Mouse (Mus musculus) central nervous system, embryonic 14 days (tissue): Measurements from ENCODE around the gene Emc3. TPM values are rescaled to one million over a fixed set of nuclear protein-coding genes. Genes with fewer than 3 reads are reported as not detected.

Experiments
- polyA plus RNA-seq: library from polyadenylated mRNA; depleted of rRNA; stranded (reverse); fragments of >200 nt; gene quantifications from 2 replicates; pipeline ENCODE4 v1.2.3, GENCODE M21; 2012; rRNA removed

The Emc3 gene
- polyA plus RNA-seq = 56.0 and 56.9 TPM in 2 replicates

GRCm38 (mm10) chr6:113530932-113531839, at the start of gene Emc3, which contains the start of gene Fancd2:
Gene Emc3 (minus strand): TSS chr6:113531652.
Gene Fancd2 (plus strand): TSS chr6:113531682.

GRCm38 (mm10) chr6:113501388-113502084, 29.9 kb downstream of the Emc3 start, which contains the start of gene Prrt3:
Gene Prrt3 (minus strand): TSS chr6:113501931.

DNA sequence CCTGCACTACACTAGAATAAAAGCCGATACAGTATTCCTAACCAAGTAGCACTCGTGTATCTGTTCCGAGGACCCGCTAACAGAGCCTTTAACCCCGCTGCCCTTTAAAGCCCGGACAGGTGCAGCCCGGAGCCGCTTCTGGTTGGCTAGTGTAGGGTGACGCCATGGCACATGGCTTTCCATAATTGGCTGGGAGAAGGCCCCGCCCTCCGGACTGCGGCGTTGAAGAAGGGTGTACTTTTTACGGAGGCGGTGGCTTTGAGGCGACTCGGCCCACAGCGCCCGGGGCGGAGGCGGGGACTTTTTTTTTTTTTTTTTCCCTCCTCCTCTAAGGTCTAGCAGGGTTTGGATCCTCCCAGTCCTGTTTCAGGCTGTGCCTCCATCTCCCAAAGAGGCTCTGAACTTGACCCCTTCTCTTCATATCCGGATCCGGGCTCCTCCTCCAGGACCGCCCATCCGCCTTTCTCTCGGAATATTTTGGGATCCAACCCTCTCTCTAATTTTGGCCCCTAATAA, 48.3 kb downstream of the Emc3 start, which contains the start of gene Creld1:
Creld1 (plus strand) TSS at position 198 of the 516 bp plus-strand sequence.

DNA sequence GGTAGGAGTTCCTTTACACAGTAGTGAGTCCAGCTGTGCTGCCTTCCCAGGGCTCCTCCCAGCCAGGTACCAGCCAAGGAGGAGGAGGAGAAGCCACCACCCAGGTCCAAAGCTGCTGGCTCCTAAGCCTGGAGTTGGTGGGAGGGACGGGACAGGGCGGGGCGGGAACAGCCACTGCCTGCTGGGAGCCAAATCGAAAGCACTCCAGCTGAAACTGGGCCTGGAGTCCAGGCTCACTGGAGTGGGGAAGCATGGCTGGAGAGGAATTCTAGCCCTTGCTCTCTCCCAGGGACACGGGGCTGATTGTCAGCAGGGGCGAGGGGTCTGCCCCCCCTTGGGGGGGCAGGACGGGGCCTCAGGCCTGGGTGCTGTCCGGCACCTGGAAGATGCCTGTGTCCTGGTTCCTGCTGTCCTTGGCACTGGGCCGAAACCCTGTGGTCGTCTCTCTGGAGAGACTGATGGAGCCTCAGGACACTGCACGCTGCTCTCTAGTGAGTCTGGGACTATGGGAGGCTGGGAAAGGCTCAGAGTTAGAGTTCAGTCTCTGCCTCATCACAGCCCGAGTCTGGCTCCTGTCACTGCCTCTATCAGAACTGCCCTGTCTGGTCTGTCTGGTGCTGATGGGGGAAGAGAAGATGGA, 60.0 kb downstream of the Emc3 start, which contains the start of gene Il17rc:
Il17rc (plus strand) TSS at position 131 of the 640 bp plus-strand sequence.

Other genes with a start within 250 kb of the Emc3 start
- 1.7 and 2.3 TPM in 2 replicates for gene Cpne9, start 249.3 kb downstream of the Emc3 start, polyA plus RNA-seq
- gene Brpf1, start 224.5 kb downstream of the Emc3 start, polyA plus RNA-seq = 38.1 and 40.8 TPM in 2 replicates
- 20.0 and 20.4 TPM in 2 replicates for gene Ogg1, start 204.7 kb downstream of the Emc3 start, polyA plus RNA-seq
- gene Camk1, start 187.7 kb downstream of the Emc3 start, polyA plus RNA-seq = 61.3 and 74.0 TPM in 2 replicates
- gene Tada3, start 153.8 kb downstream of the Emc3 start, polyA plus RNA-seq = 60.1 and 63.2 TPM in 2 replicates
- 101 and 116 TPM in 2 replicates for gene Arpc4, start 153.5 kb downstream of the Emc3 start, polyA plus RNA-seq
- gene Ttll3, start 142.4 kb downstream of the Emc3 start, polyA plus RNA-seq = 25.0 and 29.2 TPM in 2 replicates
- 33.6 and 35.6 TPM in 2 replicates for gene Rpusd3, start 112.3 kb downstream of the Emc3 start, polyA plus RNA-seq
- 0.04 and 0.06 TPM in 2 replicates for gene Cidec, start 95.9 kb downstream of the Emc3 start, polyA plus RNA-seq
- 59.4 and 62.8 TPM in 2 replicates for gene Jagn1, start 89.1 kb downstream of the Emc3 start, polyA plus RNA-seq
- gene Il17re, start 73.2 kb downstream of the Emc3 start, polyA plus RNA-seq = 0.07 and 1.1 TPM in 2 replicates
- gene Il17rc, start 60.2 kb downstream of the Emc3 start, polyA plus RNA-seq = 3.1 and 5.9 TPM in 2 replicates
- gene Creld1, start 48.4 kb downstream of the Emc3 start, polyA plus RNA-seq = 38.9 and 41.5 TPM in 2 replicates
- gene Prrt3, start 29.7 kb downstream of the Emc3 start, polyA plus RNA-seq = 5.6 and 6.7 TPM in 2 replicates
- 7.6 and 10.1 TPM in 2 replicates for gene Fancd2, start within 50 bp of the Emc3 start, polyA plus RNA-seq
- gene Fancd2os, start 69.1 kb upstream of the Emc3 start, polyA plus RNA-seq = 0.05 TPM in 1 of 2 replicates, not detected in the other
- gene Brk1, start 73.1 kb upstream of the Emc3 start, polyA plus RNA-seq = 234 and 239 TPM in 2 replicates
- 64.1 and 72.3 TPM in 2 replicates for gene Vhl, start 92.3 kb upstream of the Emc3 start, polyA plus RNA-seq
- 3.2 and 5.4 TPM in 2 replicates for gene Irak2, start 106.8 kb upstream of the Emc3 start, polyA plus RNA-seq
- gene Tatdn2, start 165.4 kb upstream of the Emc3 start, polyA plus RNA-seq = 28.4 and 28.5 TPM in 2 replicates
- gene Ghrl, start 188.2 kb upstream of the Emc3 start, polyA plus RNA-seq = 0.29 and 0.66 TPM in 2 replicates
- 213 TPM in 2 replicates for gene Sec13, start 209.1 kb upstream of the Emc3 start, polyA plus RNA-seq